Mouse (Mus musculus): ENCODE measurements around the gene Sugct. TPM values are rescaled to one million over a fixed set of nuclear protein-coding genes. Genes with fewer than 3 reads are reported as not detected.
A peak's percentile ranks its signal among the peaks of the same experiment; 100 is the strongest.
"Not testable (repeated sequence)": the region's sequence is repeated elsewhere in the genome, so short reads cannot be mapped to it uniquely, and the experiment has no call there.

Sugct gene
- polyA plus RNA-seq, 1 experiment, result 4.7 TPM

GRCm38 (mm10) chr13:16838409-16838808 lies 856.9 kb downstream of the Sugct start:
- TF ChIP-seq CTCF (IDR thresholded peaks at IDR 0.05; ENCODE audit: borderline replicate concordance, insufficient read depth, low read depth, low read length), result no peak
- no peak for TF ChIP-seq POLR2A (IDR thresholded peaks at IDR 0.05; ENCODE audit: borderline replicate concordance, insufficient read depth, low read length)
- Histone ChIP-seq H3K27me3 (ENCODE audit: control insufficient read depth, insufficient read depth, low read length) (no peaks in the 10 kb centered on the region), H3K4me3 (replicated peaks; ENCODE audit: insufficient read depth, low read depth, low read length) (no peak overlapping the region), H3K27ac (ENCODE audit: insufficient read depth, low read length) (no peak overlapping the region), H3K4me1 (ENCODE audit: control insufficient read depth, insufficient read depth, low read length) (no peaks in the 10 kb centered on the region)
- WGBS, result 86% methylated on average over 3 of the region's 3 CpGs
- no peak for DNase-seq

GRCm38 (mm10) chr13:16835111-16835510 lies 860.2 kb downstream of the Sugct start:
- H3K4me1 ChIP-seq (ENCODE audit: control insufficient read depth, insufficient read depth, low read length), result no peaks in the 10 kb centered on the region

GRCm38 (mm10) chr13:16833069-16833468 lies 862.3 kb downstream of the Sugct start:
- Histone ChIP-seq H3K4me3 (replicated peaks; ENCODE audit: insufficient read depth, low read depth, low read length) (no peak overlapping the region), H3K27me3 (ENCODE audit: control insufficient read depth, insufficient read depth, low read length) (no peaks in the 10 kb centered on the region), H3K27ac (ENCODE audit: insufficient read depth, low read length) (no peak overlapping the region), H3K4me1 (ENCODE audit: control insufficient read depth, insufficient read depth, low read length) (no peaks in the 10 kb centered on the region)
- no peak for TF ChIP-seq CTCF (IDR thresholded peaks at IDR 0.05; ENCODE audit: borderline replicate concordance, insufficient read depth, low read depth, low read length)
- TF ChIP-seq POLR2A (IDR thresholded peaks at IDR 0.05; ENCODE audit: borderline replicate concordance, insufficient read depth, low read length), result no peak
- DNase-seq, result no peak

More at GRCm38 (mm10) chr13:16835111-16835510, 860.2 kb downstream of the Sugct start:
- no peak overlapping the region for H3K4me3 ChIP-seq (replicated peaks; ENCODE audit: insufficient read depth, low read depth, low read length)
- no peak overlapping the region for H3K27ac ChIP-seq (ENCODE audit: insufficient read depth, low read length)
- peak; percentile 8 to 55 for DNase-seq
- 16% methylated on average over 2 of the region's 2 CpGs for WGBS
- no peaks in the 10 kb centered on the region for H3K27me3 ChIP-seq (ENCODE audit: control insufficient read depth, insufficient read depth, low read length)
- TF ChIP-seq POLR2A (IDR thresholded peaks at IDR 0.05; ENCODE audit: borderline replicate concordance, insufficient read depth, low read length), result no peak
- no peak for TF ChIP-seq CTCF (IDR thresholded peaks at IDR 0.05; ENCODE audit: borderline replicate concordance, insufficient read depth, low read depth, low read length)

- TF ChIP-seq POLR2A (IDR thresholded peaks at IDR 0.05; ENCODE audit: borderline replicate concordance, insufficient read depth, low read length) (no peak), CTCF (IDR thresholded peaks at IDR 0.05; ENCODE audit: borderline replicate concordance, insufficient read depth, low read depth, low read length) (no peak)
- no peaks in the 10 kb centered on the region for H3K4me1 ChIP-seq (ENCODE audit: control insufficient read depth, insufficient read depth, low read length)
- WGBS, result 35% methylated on average over 8 of the region's 8 CpGs
- H3K27me3 ChIP-seq (ENCODE audit: control insufficient read depth, insufficient read depth, low read length), result no peaks in the 10 kb centered on the region
- no peak overlapping the region for H3K27ac ChIP-seq (ENCODE audit: insufficient read depth, low read length)
- H3K4me3 ChIP-seq (replicated peaks; ENCODE audit: insufficient read depth, low read depth, low read length), result no peak overlapping the region
- no peak for DNase-seq
These were observed 863.5 kb downstream of the Sugct start for GRCm38 (mm10) chr13:16831840-16832239.

DNA sequence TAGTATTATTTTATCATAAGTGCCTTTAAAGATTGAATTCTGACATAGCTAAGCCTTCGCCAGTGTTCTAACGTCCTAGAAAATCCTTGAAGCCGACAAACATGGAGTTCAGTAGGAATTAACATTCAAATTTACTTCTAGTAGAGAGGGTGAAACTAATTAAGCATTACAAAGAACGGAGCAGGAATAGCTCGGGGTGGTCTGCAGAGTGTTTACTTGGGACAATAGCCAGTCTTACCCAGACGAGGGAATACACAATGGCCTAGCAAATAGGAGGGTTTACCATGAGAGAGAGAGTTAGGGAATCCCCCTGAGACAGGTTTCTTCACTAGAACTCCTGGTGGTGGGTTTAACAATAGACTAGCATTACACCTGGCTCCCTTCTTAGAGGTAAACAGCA lies 865.1 kb downstream of the Sugct start:
- not testable (repeated sequence) for DNase-seq; H3K4me3 ChIP-seq (replicated peaks; ENCODE audit: insufficient read depth, low read depth, low read length); H3K27ac ChIP-seq (ENCODE audit: insufficient read depth, low read length); H3K27me3 ChIP-seq (ENCODE audit: control insufficient read depth, insufficient read depth, low read length); H3K4me1 ChIP-seq (ENCODE audit: control insufficient read depth, insufficient read depth, low read length)
- WGBS, result 54% methylated on average over 6 of the region's 6 CpGs

DNA sequence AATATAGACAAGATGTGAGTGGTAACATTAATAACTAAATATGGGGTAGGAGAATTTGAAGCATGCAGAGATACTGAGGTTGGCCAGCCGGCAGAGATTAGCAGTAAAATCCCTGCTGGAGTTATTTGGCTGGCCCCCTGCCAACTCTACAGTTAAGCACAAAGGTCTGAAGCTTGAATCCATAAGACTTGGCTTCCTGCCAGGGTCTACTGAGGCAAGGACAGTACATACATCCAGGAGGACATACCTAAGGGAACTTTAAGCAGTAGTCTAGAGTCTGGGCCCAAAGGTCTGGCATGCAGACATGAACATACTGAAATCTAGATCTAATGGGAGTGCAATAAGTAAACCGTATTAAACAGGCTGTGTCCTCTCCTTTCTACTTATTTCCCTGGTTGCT lies 865.8 kb downstream of the Sugct start:
- no peaks in the 10 kb centered on the region for H3K27me3 ChIP-seq (ENCODE audit: control insufficient read depth, insufficient read depth, low read length)
- no peak for TF ChIP-seq CTCF (IDR thresholded peaks at IDR 0.05; ENCODE audit: borderline replicate concordance, insufficient read depth, low read depth, low read length)
- DNase-seq, result no peak
- no peak overlapping the region for H3K27ac ChIP-seq (ENCODE audit: insufficient read depth, low read length)
- no peak overlapping the region for H3K4me3 ChIP-seq (replicated peaks; ENCODE audit: insufficient read depth, low read depth, low read length)
- no peaks in the 10 kb centered on the region for H3K4me1 ChIP-seq (ENCODE audit: control insufficient read depth, insufficient read depth, low read length)
- whole genome bisulfite sequencing, result 65% methylated on average over 2 of the region's 2 CpGs

DNA sequence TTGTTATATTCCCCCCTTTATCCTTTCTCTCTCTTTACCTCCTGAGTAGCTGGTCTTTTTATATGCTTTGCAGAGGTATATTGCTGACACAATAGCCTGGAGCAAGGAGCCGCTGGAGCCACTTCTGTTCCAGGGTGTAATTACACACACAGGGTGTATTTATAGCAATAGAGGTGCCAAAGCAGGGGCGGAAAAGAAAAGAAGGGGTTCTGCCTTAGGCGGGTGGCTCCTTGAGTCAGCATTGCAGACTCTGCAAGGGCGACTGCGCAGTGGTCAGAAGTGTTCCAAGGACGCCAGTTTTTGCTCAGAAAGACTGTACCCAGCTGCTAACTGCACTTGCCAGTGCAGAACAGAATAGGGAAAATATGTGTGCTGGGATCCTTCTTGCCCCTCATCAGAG lies 869.7 kb downstream of the Sugct start:
- Histone ChIP-seq H3K4me1 (ENCODE audit: control insufficient read depth, insufficient read depth, low read length) (no peaks in the 10 kb centered on the region), H3K27ac (ENCODE audit: insufficient read depth, low read length) (no peak overlapping the region), H3K4me3 (replicated peaks; ENCODE audit: insufficient read depth, low read depth, low read length) (no peak overlapping the region), H3K27me3 (ENCODE audit: control insufficient read depth, insufficient read depth, low read length) (no peaks in the 10 kb centered on the region)
- 83% methylated on average over 6 of the region's 6 CpGs for WGBS
- no peak for DNase-seq
- no peak for TF ChIP-seq POLR2A (IDR thresholded peaks at IDR 0.05; ENCODE audit: borderline replicate concordance, insufficient read depth, low read length)

DNA sequence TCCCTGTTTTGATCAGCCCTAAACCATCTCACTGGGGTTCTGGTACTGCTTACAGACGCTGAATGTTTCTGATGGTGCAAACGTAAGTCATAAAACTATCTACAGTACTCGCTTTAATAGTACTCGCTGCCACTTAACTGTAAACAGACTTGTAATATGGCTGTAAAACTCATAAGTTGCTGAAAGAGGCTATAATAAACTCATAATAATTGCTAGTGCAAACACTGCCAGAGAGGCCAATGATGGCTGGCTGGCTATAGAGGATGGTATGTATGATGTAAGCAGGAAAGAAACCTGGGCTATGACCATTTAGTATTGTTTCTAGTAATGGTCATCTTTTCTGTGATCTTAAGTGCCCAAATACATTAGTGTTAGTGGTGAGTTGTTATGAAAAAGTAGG lies 873.6 kb downstream of the Sugct start:
- no peak overlapping the region for H3K4me3 ChIP-seq (replicated peaks; ENCODE audit: insufficient read depth, low read depth, low read length)
- DNase-seq, result no peak
- H3K4me1 ChIP-seq (ENCODE audit: control insufficient read depth, insufficient read depth, low read length), result no peaks in the 10 kb centered on the region
- 79% methylated on average over 4 of the region's 4 CpGs for WGBS
- no peaks in the 10 kb centered on the region for H3K27me3 ChIP-seq (ENCODE audit: control insufficient read depth, insufficient read depth, low read length)
- H3K27ac ChIP-seq (ENCODE audit: insufficient read depth, low read length), result no peak overlapping the region
- no peak for TF ChIP-seq CTCF (IDR thresholded peaks at IDR 0.05; ENCODE audit: borderline replicate concordance, insufficient read depth, low read depth, low read length)
- no peak for TF ChIP-seq POLR2A (IDR thresholded peaks at IDR 0.05; ENCODE audit: borderline replicate concordance, insufficient read depth, low read length)

- Histone ChIP-seq H3K27me3 (ENCODE audit: control insufficient read depth, insufficient read depth, low read length) (no peaks in the 10 kb centered on the region), H3K4me3 (replicated peaks; ENCODE audit: insufficient read depth, low read depth, low read length) (no peak overlapping the region), H3K27ac (ENCODE audit: insufficient read depth, low read length) (no peak overlapping the region), H3K4me1 (ENCODE audit: control insufficient read depth, insufficient read depth, low read length) (no peaks in the 10 kb centered on the region)
- no peak for DNase-seq
- TF ChIP-seq POLR2A (IDR thresholded peaks at IDR 0.05; ENCODE audit: borderline replicate concordance, insufficient read depth, low read length) (no peak), CTCF (IDR thresholded peaks at IDR 0.05; ENCODE audit: borderline replicate concordance, insufficient read depth, low read depth, low read length) (no peak)
- WGBS, result 80% methylated on average over 6 of the region's 6 CpGs
These were observed 877.9 kb downstream of the Sugct start for GRCm38 (mm10) chr13:16817471-16817870.
